Mouse (Mus musculus) midbrain, embryonic 16.5 days (tissue): ENCODE measurements around the gene Nav1. TPM values are rescaled to one million over a fixed set of nuclear protein-coding genes. Genes with fewer than 3 reads are reported as not detected.
A peak's percentile ranks its signal among the peaks of the same experiment; 100 is the strongest.

Experiments used
- ATAC-seq: fragments of 200-750 bp; cut with Nextera tagmentation; 2 replicates; pipeline ENCODE4 v1.8.0; 2017; ENCODE audit warnings: moderate TSS enrichment
- H3K27ac ChIP-seq: fragments of 300-500 bp; sonication (generic); 2 replicates; pipeline ENCODE4 v1.5.1; 2014; ENCODE audit warnings: mild to moderate bottlenecking, low read length, mixed read lengths
- H3K27me3 ChIP-seq: fragments of 300-500 bp; sonication (generic); 2 replicates; pipeline ENCODE4 v1.6.1; 2014; ENCODE audit warnings: low read depth, low read length, mixed read lengths; ENCODE audit not compliant: control insufficient read depth, insufficient read depth
- H3K36me3 ChIP-seq: fragments of 300-500 bp; sonication (generic); 2 replicates; pipeline ENCODE4 v1.6.1; 2014; ENCODE audit warnings: mild to moderate bottlenecking, low read length, moderate library complexity, mixed read lengths; ENCODE audit not compliant: control insufficient read depth, insufficient read depth
- H3K4me1 ChIP-seq: fragments of 300-500 bp; sonication (generic); 2 replicates; pipeline ENCODE4 v1.6.1; 2014; ENCODE audit warnings: mild to moderate bottlenecking, low read length, mixed read lengths; ENCODE audit not compliant: control insufficient read depth, insufficient read depth
- H3K4me2 ChIP-seq: fragments of 300-500 bp; sonication (generic); 2 replicates; pipeline ENCODE4 v1.6.1; 2014; ENCODE audit warnings: mild to moderate bottlenecking, low read length, mixed read lengths
- H3K4me3 ChIP-seq: fragments of 300-500 bp; sonication (generic); 2 replicates; pipeline ENCODE4 v1.5.1; 2014; ENCODE audit warnings: low read depth, mild to moderate bottlenecking, low read length, moderate library complexity, mixed read lengths
- H3K9ac ChIP-seq: fragments of 300-500 bp; sonication (generic); 2 replicates; pipeline ENCODE4 v1.6.1; 2014; ENCODE audit warnings: low read depth, low read length, mixed read lengths
- H3K9me3 ChIP-seq: fragments of 300-500 bp; sonication (generic); replicated peaks from 2 replicates; pipeline ENCODE4 v1.6.1; 2014; ENCODE audit warnings: mild to moderate bottlenecking, low read length, mixed read lengths; ENCODE audit not compliant: control insufficient read depth, poor library complexity, severe bottlenecking
- WGBS: fragments of 180-500 bp; shearing (Covaris S2); extraction: QIAGEN DNeasy Blood & Tissue Kit; methylation state at CpG from one replicate; pipeline ENCODE4 v1.1.7; 2014; 5-methylcytosine and 5-hydroxymethylcytosine counted together
- polyA plus RNA-seq: library from polyadenylated mRNA; unstranded; fragments of >200 nt; fragmentation: Nextera tagmentation; extraction: Ambion mirVana; gene quantifications from 2 replicates; pipeline ENCODE4 v1.2.1, GENCODE M21; 2015

Nav1 gene
- polyA plus RNA-seq, 1 experiment from 2014 or later, result 53.9 TPM

DNA sequence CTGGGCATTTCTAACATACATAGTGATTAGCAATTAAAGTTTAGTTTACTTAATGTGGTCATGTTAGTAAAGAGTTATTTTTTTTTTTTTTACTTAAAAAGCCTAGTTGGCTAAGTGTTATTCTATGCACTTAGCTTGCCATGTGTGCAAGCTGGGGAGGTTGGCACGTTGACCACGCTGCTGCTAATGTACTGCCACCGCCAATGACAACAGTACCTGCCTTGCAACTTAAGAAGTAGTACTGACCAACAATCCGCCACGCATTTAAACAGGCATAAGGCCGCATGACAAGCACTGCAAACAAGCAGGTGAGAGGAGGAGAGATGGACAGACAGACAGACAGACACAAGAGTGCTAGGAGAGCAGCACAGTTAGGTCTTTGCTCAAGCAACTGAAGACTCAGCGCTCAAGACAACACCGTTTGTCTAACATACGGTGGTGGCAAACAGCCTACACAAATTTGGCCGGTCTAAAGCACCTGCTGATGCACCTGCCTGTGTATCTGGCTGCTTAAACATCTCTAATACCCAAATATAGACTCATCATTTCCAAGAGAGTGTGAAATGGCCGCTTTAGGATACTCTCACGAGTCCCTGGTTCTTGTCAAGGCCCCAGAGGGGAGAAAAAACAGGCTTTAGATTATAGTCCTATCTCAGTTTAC, 610 bp downstream of the Nav1 start:
- no peak for ATAC-seq
- no peak overlapping the region for H3K4me2 ChIP-seq
- H3K36me3 ChIP-seq, result no peaks in the 10 kb centered on the region
- H3K27me3 ChIP-seq, result no peaks in the 10 kb centered on the region
- H3K9me3 ChIP-seq, result no peaks in the 10 kb centered on the region
- peaks cover 7% of the 10 kb centered on the region; the same call in 1 of the 2 replicates for H3K4me1 ChIP-seq
- H3K27ac ChIP-seq, result no peak overlapping the region
- no peak overlapping the region for H3K9ac ChIP-seq
- 87% methylated on average over 12 of the region's 12 CpGs for WGBS
- H3K4me3 ChIP-seq, result no peak overlapping the region

DNA sequence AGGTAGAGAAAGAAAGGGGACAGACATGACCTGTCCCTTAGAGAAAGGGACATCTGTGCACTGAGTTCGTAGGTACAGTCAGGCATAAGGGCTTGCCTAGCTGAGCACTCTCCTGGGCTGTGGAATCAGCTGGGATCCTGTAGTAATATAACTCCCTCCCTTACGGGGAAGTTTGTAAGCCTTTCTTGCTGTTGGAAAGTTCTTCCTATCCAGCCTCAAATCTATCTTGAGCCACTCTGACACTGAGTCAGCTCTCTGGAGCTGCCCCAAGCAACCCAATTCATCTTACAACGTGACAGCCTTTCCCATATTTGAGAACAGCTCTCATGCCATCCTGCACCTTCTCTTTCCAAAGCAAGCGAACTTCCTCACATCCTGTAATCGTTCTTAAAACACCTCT, 1.6 kb downstream of the Nav1 start:
- Histone ChIP-seq H3K27me3 (no peaks in the 10 kb centered on the region), H3K36me3 (no peaks in the 10 kb centered on the region), H3K4me2 (no peak overlapping the region), H3K9ac (no peak overlapping the region), H3K4me3 (no peak overlapping the region), H3K27ac (no peak overlapping the region), H3K4me1 (peaks cover 13% of the 10 kb centered on the region; the same call in 1 of the 2 replicates), H3K9me3 (no peaks in the 10 kb centered on the region)
- 79% methylated on average over 5 of the region's 5 CpGs for WGBS
- no peak for ATAC-seq

DNA sequence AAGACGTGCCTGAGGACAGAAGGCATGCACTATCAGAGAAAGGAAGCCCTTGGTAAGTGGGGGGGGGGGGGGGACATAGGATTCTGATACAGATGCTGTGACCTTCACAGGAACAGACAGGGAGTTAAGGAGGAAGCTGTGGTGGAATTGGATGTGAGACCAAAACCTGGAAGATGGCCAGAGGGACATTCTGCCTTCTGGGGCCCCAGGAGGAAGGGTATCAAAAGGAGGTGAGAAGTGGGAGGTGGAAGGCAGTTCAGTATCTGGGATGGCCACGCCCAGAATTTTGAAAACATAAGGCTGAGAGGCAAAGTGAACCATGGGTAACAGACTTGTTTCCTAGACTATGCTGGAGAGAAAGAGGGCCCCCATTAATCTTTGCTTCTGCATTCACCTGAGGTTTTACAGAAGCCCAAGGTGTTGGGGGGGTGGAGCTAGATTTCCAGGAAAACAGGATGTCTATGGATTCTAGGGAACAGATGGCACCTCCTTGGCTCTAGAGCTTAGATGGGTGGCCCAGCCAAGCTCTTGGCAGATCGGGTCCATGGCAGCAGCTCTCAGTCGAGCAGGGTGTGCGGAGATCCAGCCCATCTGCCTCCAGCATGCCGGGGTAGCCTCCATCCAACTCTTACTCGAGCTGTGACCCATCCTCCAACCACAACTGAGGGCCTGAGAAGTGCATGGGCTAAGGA, 2.6 kb downstream of the Nav1 start:
- 83% methylated on average over 7 of the region's 7 CpGs for WGBS
- Histone ChIP-seq H3K27ac (no peak overlapping the region), H3K4me3 (no peak overlapping the region), H3K9ac (no peak overlapping the region), H3K9me3 (no peaks in the 10 kb centered on the region), H3K4me1 (peaks cover 21% of the 10 kb centered on the region), H3K27me3 (no peaks in the 10 kb centered on the region), H3K36me3 (no peaks in the 10 kb centered on the region), H3K4me2 (no peak overlapping the region)
- no peak for ATAC-seq

DNA sequence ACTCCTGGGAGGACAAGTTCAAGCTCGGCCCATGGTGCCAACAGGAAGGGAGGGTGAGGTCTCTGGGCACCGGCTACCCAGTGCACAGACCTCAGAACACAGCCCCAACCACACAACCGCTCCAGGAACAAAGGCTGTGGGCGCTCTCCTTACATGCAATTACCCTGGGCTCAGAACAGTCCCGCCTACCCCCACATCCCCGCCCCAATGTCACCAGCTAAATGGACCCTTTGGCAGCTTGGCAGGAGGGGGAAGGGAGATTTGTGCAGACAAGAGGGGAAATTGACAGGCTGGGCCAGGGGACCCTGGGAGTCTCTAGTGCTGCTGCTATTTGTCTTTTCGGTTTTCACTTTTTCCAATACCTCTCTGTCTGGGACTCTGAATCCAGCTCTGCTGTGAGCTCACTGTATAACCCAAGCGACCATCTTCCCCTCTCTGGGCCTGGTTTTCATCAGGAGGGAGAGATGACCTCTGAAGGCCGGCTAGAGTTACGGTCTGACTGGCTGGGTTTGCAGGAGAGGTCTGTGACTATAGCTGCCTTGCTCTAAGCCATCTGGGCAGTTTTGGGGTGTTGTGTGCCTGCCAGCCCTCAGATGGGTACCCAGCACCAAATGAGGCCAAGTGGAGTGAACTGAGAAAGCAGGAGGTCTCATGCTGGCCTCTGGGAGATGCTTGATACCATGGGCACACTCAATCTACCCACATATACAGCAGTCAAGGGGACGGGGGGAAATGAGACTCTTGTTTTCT, 3.8 kb downstream of the Nav1 start:
- Histone ChIP-seq H3K4me1 (peaks cover 21% of the 10 kb centered on the region), H3K9ac (0 out of 2 replicates have a peak overlapping the region, but pooled peaks have one; percentile 5), H3K36me3 (no peaks in the 10 kb centered on the region), H3K4me3 (no peak overlapping the region), H3K27me3 (no peaks in the 10 kb centered on the region), H3K4me2 (no peak overlapping the region), H3K27ac (no peak overlapping the region), H3K9me3 (no peaks in the 10 kb centered on the region)
- WGBS, result 34% methylated on average over 11 of the region's 11 CpGs
- ATAC-seq, result peak; percentile 50; the same call in 1 of the 2 replicates

DNA sequence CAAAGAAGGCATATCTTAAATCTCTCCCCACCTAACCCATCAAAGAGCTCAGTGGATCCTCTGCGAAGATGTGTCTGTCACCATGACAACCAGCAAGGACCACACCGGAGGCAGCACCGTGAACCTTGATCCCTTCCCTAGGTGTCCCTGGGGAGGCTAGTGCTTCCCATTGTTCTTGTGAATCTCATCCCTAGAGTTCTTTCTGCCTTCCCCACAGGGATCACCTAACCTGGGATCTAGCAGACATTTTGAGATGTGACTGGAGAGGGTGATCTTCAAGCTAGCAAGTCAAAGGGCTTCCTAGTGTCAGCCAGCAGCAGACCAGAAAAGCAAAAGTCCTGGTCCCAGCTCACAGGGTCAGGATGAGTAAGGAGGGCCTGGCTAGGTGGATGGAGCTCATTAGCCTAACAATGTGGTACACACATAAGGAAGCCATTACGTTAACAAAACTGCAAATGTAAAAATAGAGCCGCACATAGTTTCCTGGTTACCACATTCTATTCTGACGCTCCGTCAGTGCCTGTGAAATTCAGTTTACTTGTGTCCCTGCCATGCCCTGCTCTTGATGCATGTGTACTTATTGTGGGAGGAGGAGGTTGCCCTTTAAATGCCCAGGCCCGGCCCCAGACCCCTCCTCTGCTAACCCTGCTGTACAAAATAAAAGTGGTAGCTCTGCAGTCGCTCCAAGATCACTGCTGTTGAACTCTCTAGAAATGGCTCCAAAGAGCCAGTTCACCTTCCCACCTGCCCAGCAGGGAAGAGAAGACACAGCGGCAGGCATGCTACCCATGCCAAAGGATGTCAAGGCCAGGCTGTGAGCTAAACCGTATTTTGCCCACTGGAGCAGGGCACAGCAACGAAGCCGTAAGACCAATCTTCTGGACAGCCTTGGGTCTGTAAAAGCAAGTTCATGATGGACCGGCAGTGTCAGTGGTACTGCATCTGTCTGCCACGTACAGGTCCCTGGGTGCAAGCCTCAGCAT, 6.8 kb downstream of the Nav1 start:
- 47% methylated on average over 15 of the region's 15 CpGs for WGBS
- Histone ChIP-seq H3K4me3 (no peak overlapping the region), H3K4me2 (no peak overlapping the region), H3K27ac (no peak overlapping the region), H3K27me3 (no peaks in the 10 kb centered on the region), H3K36me3 (no peaks in the 10 kb centered on the region), H3K4me1 (peaks cover 19% of the 10 kb centered on the region), H3K9me3 (no peaks in the 10 kb centered on the region), H3K9ac (no peak overlapping the region)
- peak; percentile 18; the same call in 1 of the 2 replicates for ATAC-seq

DNA sequence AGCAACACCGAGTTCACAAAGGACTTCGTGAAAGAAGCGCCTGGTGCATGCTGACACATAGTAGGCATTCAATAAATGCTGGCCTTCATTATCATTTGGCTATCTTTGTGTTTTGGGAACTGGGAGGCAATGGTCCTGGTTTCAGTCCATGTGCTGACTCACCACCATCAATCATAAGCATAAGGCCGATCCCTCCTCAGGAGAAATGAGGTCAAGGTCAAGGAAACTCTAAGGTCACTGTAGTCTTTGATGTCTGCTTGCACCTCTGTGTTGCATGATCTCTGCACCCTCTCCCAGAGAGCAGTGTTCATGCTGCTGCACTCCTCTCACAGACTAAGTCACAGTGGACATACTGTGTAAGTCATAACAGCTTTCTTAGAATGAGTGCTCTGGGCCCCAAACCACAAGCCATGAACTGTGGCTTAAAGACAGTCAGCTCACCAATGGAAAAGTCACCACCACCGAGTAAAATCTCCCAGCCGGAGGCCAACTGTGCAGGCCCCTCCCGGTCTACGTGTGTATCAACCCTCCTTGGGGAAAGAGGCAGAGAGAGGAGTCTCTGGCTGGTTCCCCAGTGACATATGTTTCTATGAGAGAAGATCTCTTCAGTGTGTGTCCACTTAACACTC, 8.7 kb downstream of the Nav1 start:
- no peak for ATAC-seq
- H3K27me3 ChIP-seq, result no peaks in the 10 kb centered on the region
- H3K4me1 ChIP-seq, result peaks cover 21% of the 10 kb centered on the region
- no peak overlapping the region for H3K4me3 ChIP-seq
- no peak overlapping the region for H3K9ac ChIP-seq
- H3K36me3 ChIP-seq, result no peaks in the 10 kb centered on the region
- no peaks in the 10 kb centered on the region for H3K9me3 ChIP-seq
- no peak overlapping the region for H3K27ac ChIP-seq
- H3K4me2 ChIP-seq, result no peak overlapping the region
- 73% methylated on average over 8 of the region's 8 CpGs for WGBS

DNA sequence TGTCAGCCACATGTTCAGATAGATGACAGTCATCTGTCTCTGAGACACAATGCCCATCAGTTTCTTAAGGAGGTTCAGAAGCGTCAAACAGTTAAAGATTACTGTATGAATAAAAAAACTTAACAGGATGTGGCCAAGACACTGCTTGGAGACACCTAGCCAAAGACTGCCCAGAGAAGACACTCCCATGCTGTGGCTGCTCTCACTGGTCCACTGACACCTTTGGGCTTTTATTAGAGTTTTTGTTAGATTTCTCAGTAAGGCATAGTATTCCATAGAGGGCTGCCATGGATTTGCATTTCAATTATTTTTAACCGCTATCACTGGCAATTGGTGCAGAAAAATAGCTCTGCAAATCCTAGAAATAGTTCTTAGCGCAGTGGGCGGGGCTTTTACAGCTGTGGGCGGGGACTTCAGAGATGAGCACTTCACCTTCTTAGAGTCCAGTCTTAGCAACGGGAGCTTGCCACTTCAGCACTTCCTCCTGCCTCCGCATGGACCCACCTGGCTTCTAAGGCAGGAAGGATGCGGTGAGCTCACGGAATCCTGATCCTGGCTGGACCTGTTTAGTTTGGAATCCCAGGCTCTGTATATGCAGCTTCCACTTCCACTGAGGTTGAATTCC, 12.7 kb downstream of the Nav1 start:
- H3K9ac ChIP-seq, result no peak overlapping the region
- 39% methylated on average over 9 of the region's 9 CpGs for WGBS
- no peaks in the 10 kb centered on the region for H3K27me3 ChIP-seq
- H3K4me2 ChIP-seq, result no peak overlapping the region
- no peak for ATAC-seq
- H3K27ac ChIP-seq, result 0 out of 2 replicates have a peak overlapping the region, but pooled peaks have one; percentile 40
- no peaks in the 10 kb centered on the region for H3K9me3 ChIP-seq
- H3K36me3 ChIP-seq, result no peaks in the 10 kb centered on the region
- no peak overlapping the region for H3K4me3 ChIP-seq
- H3K4me1 ChIP-seq, result peaks cover 5% of the 10 kb centered on the region; the same call in 1 of the 2 replicates
